Mouse (Mus musculus) liver, postnatal 0 days (tissue): ENCODE data around the gene Tmprss13. TPM values are rescaled to one million over a fixed set of nuclear protein-coding genes. Genes with fewer than 3 reads are reported as not detected.

ENCODE experiments used
- ATAC-seq: fragments of 200-750 bp; cut with Nextera tagmentation; 2 replicates; pipeline ENCODE4 v1.8.0; 2017; ENCODE audit warnings: mild to moderate bottlenecking, moderate library complexity
- DNase-seq: peaks from one replicate; pipeline ENCODE4 v3.0.0-alpha.2; 2016
- H3K27ac ChIP-seq: fragments of 300-500 bp; sonication (generic); 2 replicates; pipeline ENCODE4 v1.5.1; 2014; ENCODE audit warnings: antibody characterized with exemption, moderate library complexity, mild to moderate bottlenecking, low read depth
- H3K27me3 ChIP-seq: fragments of 300-500 bp; sonication (generic); 2 replicates; pipeline ENCODE4 v1.6.1; 2014; ENCODE audit warnings: low read length, control low read depth, mixed read lengths; ENCODE audit not compliant: insufficient read depth
- H3K36me3 ChIP-seq: fragments of 300-500 bp; sonication (generic); replicated peaks from 2 replicates; pipeline ENCODE4 v1.6.1; 2014; ENCODE audit warnings: mild to moderate bottlenecking, control low read depth, low read length, moderate library complexity, mixed read lengths; ENCODE audit not compliant: insufficient read depth
- H3K4me1 ChIP-seq: fragments of 300-500 bp; sonication (generic); 2 replicates; pipeline ENCODE4 v1.6.1; 2014; ENCODE audit warnings: antibody characterized with exemption, mild to moderate bottlenecking, control low read depth; ENCODE audit not compliant: insufficient read depth
- H3K4me2 ChIP-seq: fragments of 300-500 bp; sonication (generic); 2 replicates; pipeline ENCODE4 v1.6.1; 2014; ENCODE audit warnings: low read depth, mild to moderate bottlenecking, low read length, moderate library complexity, mixed read lengths
- H3K4me3 ChIP-seq: fragments of 300-500 bp; sonication (generic); 2 replicates; pipeline ENCODE4 v1.5.1; 2014; ENCODE audit warnings: low read depth, low read length
- H3K9ac ChIP-seq: fragments of 300-500 bp; sonication (generic); replicated peaks from 2 replicates; pipeline ENCODE4 v1.6.1; 2014; ENCODE audit warnings: mild to moderate bottlenecking, moderate library complexity
- H3K9me3 ChIP-seq: fragments of 300-500 bp; sonication (generic); 2 replicates; pipeline ENCODE4 v1.6.1; 2016; ENCODE audit warnings: mild to moderate bottlenecking, control low read depth, low read length, mixed read lengths
- CTCF ChIP-seq: sonication (generic); IDR thresholded peaks from 2 replicates; pipeline ENCODE4 v1.5.1; 2016; ENCODE audit warnings: antibody characterized with exemption, low read depth
- EP300 ChIP-seq: IDR thresholded peaks from 2 replicates; pipeline ENCODE4 v1.6.1; 2016; ENCODE audit warnings: antibody characterized with exemption, low read depth, mild to moderate bottlenecking
- WGBS: fragments of 180-500 bp; shearing (Covaris S2); extraction: QIAGEN DNeasy Blood & Tissue Kit; methylation state at CpG from one replicate; pipeline ENCODE4 v1.1.7; 2014; ENCODE audit not compliant: insufficient replicate concordance; 5-methylcytosine and 5-hydroxymethylcytosine counted together
- polyA plus RNA-seq: library from polyadenylated mRNA; unstranded; fragments of >200 nt; fragmentation: Nextera tagmentation; extraction: Ambion mirVana; gene quantifications from 2 replicates; pipeline ENCODE4 v1.2.1, GENCODE M21; 2015

Gene Tmprss13
- polyA plus RNA-seq, 1 experiment from 2014 or later = not detected

GRCm38 (mm10) chr9:45363639-45364214 lies 44.8 kb downstream of the Tmprss13 start:
- ATAC-seq (no peak), DNase-seq (no peak)
- 59% methylated on average over 7 of the region's 7 CpGs for WGBS
- Histone ChIP-seq H3K27me3 (0 out of 2 replicates have a peak, but pooled peaks cover 4% of the 10 kb centered on the region), H3K27ac (no peak overlapping the region), H3K4me2 (no peak overlapping the region), H3K9ac (no peak overlapping the region), H3K4me3 (no peak overlapping the region), H3K4me1 (no peaks in the 10 kb centered on the region), H3K36me3 (no peaks in the 10 kb centered on the region), H3K9me3 (no peaks in the 10 kb centered on the region)
- no peak for TF ChIP-seq EP300
- TF ChIP-seq CTCF = no peak

GRCm38 (mm10) chr9:45367716-45368115 lies 48.8 kb downstream of the Tmprss13 start:
- TF ChIP-seq EP300 = no peak
- no peak for TF ChIP-seq CTCF
- H3K9ac ChIP-seq = no peak overlapping the region
- no peaks in the 10 kb centered on the region for H3K9me3 ChIP-seq
- H3K4me3 ChIP-seq = no peak overlapping the region
- no peak overlapping the region for H3K27ac ChIP-seq
- H3K27me3 ChIP-seq = peaks cover 34% of the 10 kb centered on the region
- ATAC-seq (no peak), DNase-seq (no peak)
- WGBS = 56% methylated on average over 8 of the region's 8 CpGs
- no peaks in the 10 kb centered on the region for H3K36me3 ChIP-seq
- no peaks in the 10 kb centered on the region for H3K4me1 ChIP-seq
- H3K4me2 ChIP-seq = no peak overlapping the region

GRCm38 (mm10) chr9:45368341-45368901 lies 49.5 kb downstream of the Tmprss13 start:
- Histone ChIP-seq H3K4me2 (no peak overlapping the region), H3K4me3 (no peak overlapping the region), H3K27ac (no peak overlapping the region), H3K9me3 (no peaks in the 10 kb centered on the region), H3K36me3 (no peaks in the 10 kb centered on the region), H3K27me3 (peaks cover 34% of the 10 kb centered on the region), H3K4me1 (no peaks in the 10 kb centered on the region), H3K9ac (no peak overlapping the region)
- DNase-seq (no peak), ATAC-seq (no peak)
- TF ChIP-seq EP300 (no peak), CTCF (no peak)
- 52% methylated on average over 5 of the region's 5 CpGs for WGBS

- DNase-seq = peak; percentile 21
These were observed 51.2 kb downstream of the Tmprss13 start, which contains the start of gene Fxyd6 for GRCm38 (mm10) chr9:45370117-45370561. Fxyd6 (plus strand) TSS chr9:45370185.

GRCm38 (mm10) chr9:45370616-45371336 lies 51.9 kb downstream of the Tmprss13 start:
- DNase-seq (no peak), ATAC-seq (no peak)
- Histone ChIP-seq H3K9me3 (no peaks in the 10 kb centered on the region), H3K9ac (no peak overlapping the region), H3K27me3 (peaks cover 33% of the 10 kb centered on the region), H3K4me2 (peak overlapping the region; percentile 44), H3K4me3 (peak overlapping the region; percentile 27), H3K4me1 (no peaks in the 10 kb centered on the region), H3K36me3 (no peaks in the 10 kb centered on the region), H3K27ac (no peak overlapping the region)
- WGBS = 19% methylated on average over 23 of the region's 25 CpGs
- TF ChIP-seq EP300 (no peak), CTCF (no peak)

More at GRCm38 (mm10) chr9:45370117-45370561, 51.2 kb downstream of the Tmprss13 start, which contains the start of gene Fxyd6:
- no peaks in the 10 kb centered on the region for H3K9me3 ChIP-seq
- WGBS = under 1% methylated on average over 28 of the region's 28 CpGs
- no peaks in the 10 kb centered on the region for H3K4me1 ChIP-seq
- H3K27ac ChIP-seq = no peak within 1 kb of the TSS
- peak within 1 kb of the TSS; percentile 27 for H3K4me3 ChIP-seq
- TF ChIP-seq CTCF (no peak), EP300 (no peak)
- H3K36me3 ChIP-seq = no peaks in the 10 kb centered on the region
- peak within 1 kb of the TSS; percentile 44 for H3K4me2 ChIP-seq
- no peak for ATAC-seq
- peaks cover 34% of the 10 kb centered on the region for H3K27me3 ChIP-seq
- H3K9ac ChIP-seq = no peak within 1 kb of the TSS

GRCm38 (mm10) chr9:45371337-45371707 lies 52.4 kb downstream of the Tmprss13 start:
- Histone ChIP-seq H3K27me3 (peaks cover 31% of the 10 kb centered on the region), H3K36me3 (no peaks in the 10 kb centered on the region), H3K27ac (no peak overlapping the region), H3K9me3 (no peaks in the 10 kb centered on the region), H3K9ac (no peak overlapping the region), H3K4me1 (no peaks in the 10 kb centered on the region), H3K4me2 (no peak overlapping the region), H3K4me3 (no peak overlapping the region)
- no peak for DNase-seq
- ATAC-seq = no peak
- TF ChIP-seq EP300 (no peak), CTCF (no peak)
- WGBS = 31% methylated on average over 2 of the region's 2 CpGs
